Mouse (Mus musculus): ENCODE measurements around the gene Dand5. TPM values are rescaled to one million over a fixed set of nuclear protein-coding genes. Genes with fewer than 3 reads are reported as not detected.
A peak's percentile ranks its signal among the peaks of the same experiment; 100 is the strongest.

The Dand5 gene
- polyA plus RNA-seq, 1 experiment from 2014 or later: 2.5 TPM

GRCm38 (mm10) chr8:84770100-84770953, 52.3 kb downstream of the Dand5 start:
- Histone ChIP-seq H3K27me3 (ENCODE audit: insufficient read depth, low read length) (peaks cover 35% of the 10 kb centered on the region), H3K9ac (replicated peaks) (no peak overlapping the region), H3K4me1 (ENCODE audit: insufficient read depth) (peaks cover 9% of the 10 kb centered on the region), H3K9me3 (ENCODE audit: low read length) (no peaks in the 10 kb centered on the region), H3K36me3 (replicated peaks; ENCODE audit: insufficient read depth, low read length) (no peaks in the 10 kb centered on the region), H3K27ac (ENCODE audit: low read depth) (no peak overlapping the region), H3K4me3 (ENCODE audit: low read depth, low read length) (no peak overlapping the region), H3K4me2 (ENCODE audit: low read depth, low read length) (no peak overlapping the region)
- DNase-seq: peak; percentile 51
- TF ChIP-seq EP300 (IDR thresholded peaks at IDR 0.05; ENCODE audit: low read depth) (no peak), CTCF (IDR thresholded peaks at IDR 0.05; ENCODE audit: low read depth) (no peak)
- 55% methylated on average over 12 of the region's 12 CpGs for WGBS (ENCODE audit: insufficient replicate concordance)
- ATAC-seq: peak; percentile 86

- WGBS (ENCODE audit: insufficient replicate concordance): 94% methylated on average over 8 of the region's 8 CpGs
- no peak overlapping the region for H3K9ac ChIP-seq (replicated peaks)
- no peaks in the 10 kb centered on the region for H3K9me3 ChIP-seq (ENCODE audit: low read length)
- no peak overlapping the region for H3K27ac ChIP-seq (ENCODE audit: low read depth)
- H3K4me2 ChIP-seq (ENCODE audit: low read depth, low read length): no peak overlapping the region
- DNase-seq: no peak
- H3K27me3 ChIP-seq (ENCODE audit: insufficient read depth, low read length): peaks cover 27% of the 10 kb centered on the region
- no peak for TF ChIP-seq CTCF (IDR thresholded peaks at IDR 0.05; ENCODE audit: low read depth)
- TF ChIP-seq EP300 (IDR thresholded peaks at IDR 0.05; ENCODE audit: low read depth): no peak
- H3K36me3 ChIP-seq (replicated peaks; ENCODE audit: insufficient read depth, low read length): no peaks in the 10 kb centered on the region
- ATAC-seq: no peak
- H3K4me3 ChIP-seq (ENCODE audit: low read depth, low read length): no peak overlapping the region
- H3K4me1 ChIP-seq (ENCODE audit: insufficient read depth): peaks cover 7% of the 10 kb centered on the region
Measured at GRCm38 (mm10) chr8:84769324-84769723, 53.3 kb downstream of the Dand5 start.

GRCm38 (mm10) chr8:84768343-84769095, 54.1 kb downstream of the Dand5 start:
- no peak for TF ChIP-seq EP300 (IDR thresholded peaks at IDR 0.05; ENCODE audit: low read depth)
- TF ChIP-seq CTCF (IDR thresholded peaks at IDR 0.05; ENCODE audit: low read depth): no peak
- H3K27me3 ChIP-seq (ENCODE audit: insufficient read depth, low read length): peaks cover 19% of the 10 kb centered on the region

GRCm38 (mm10) chr8:84767221-84767620, 55.4 kb downstream of the Dand5 start:
- no peak for ATAC-seq
- 81% methylated on average over 10 of the region's 10 CpGs for WGBS (ENCODE audit: insufficient replicate concordance)
- H3K4me3 ChIP-seq (ENCODE audit: low read depth, low read length): no peak overlapping the region
- H3K9ac ChIP-seq (replicated peaks): no peak overlapping the region
- H3K9me3 ChIP-seq (ENCODE audit: low read length): no peaks in the 10 kb centered on the region
- peaks cover 2% of the 10 kb centered on the region for H3K4me1 ChIP-seq (ENCODE audit: insufficient read depth)
- no peak overlapping the region for H3K4me2 ChIP-seq (ENCODE audit: low read depth, low read length)
- H3K27ac ChIP-seq (ENCODE audit: low read depth): no peak overlapping the region
- peaks cover 13% of the 10 kb centered on the region for H3K27me3 ChIP-seq (ENCODE audit: insufficient read depth, low read length)
- H3K36me3 ChIP-seq (replicated peaks; ENCODE audit: insufficient read depth, low read length): no peaks in the 10 kb centered on the region
- no peak for DNase-seq
- TF ChIP-seq CTCF (IDR thresholded peaks at IDR 0.05; ENCODE audit: low read depth) (no peak), EP300 (IDR thresholded peaks at IDR 0.05; ENCODE audit: low read depth) (no peak)

More at GRCm38 (mm10) chr8:84768343-84769095, 54.1 kb downstream of the Dand5 start:
- H3K4me1 ChIP-seq (ENCODE audit: insufficient read depth): peaks cover 5% of the 10 kb centered on the region
- H3K9me3 ChIP-seq (ENCODE audit: low read length): no peaks in the 10 kb centered on the region
- DNase-seq: no peak
- no peak overlapping the region for H3K4me2 ChIP-seq (ENCODE audit: low read depth, low read length)
- H3K27ac ChIP-seq (ENCODE audit: low read depth): no peak overlapping the region
- no peak overlapping the region for H3K9ac ChIP-seq (replicated peaks)
- H3K36me3 ChIP-seq (replicated peaks; ENCODE audit: insufficient read depth, low read length): no peaks in the 10 kb centered on the region
- ATAC-seq: no peak
- WGBS (ENCODE audit: insufficient replicate concordance): 83% methylated on average over 14 of the region's 14 CpGs
- H3K4me3 ChIP-seq (ENCODE audit: low read depth, low read length): no peak overlapping the region

- Histone ChIP-seq H3K27ac (ENCODE audit: low read depth) (no peak overlapping the region), H3K9me3 (ENCODE audit: low read length) (no peaks in the 10 kb centered on the region), H3K4me1 (ENCODE audit: insufficient read depth) (peaks cover 2% of the 10 kb centered on the region), H3K9ac (replicated peaks) (no peak overlapping the region), H3K4me2 (ENCODE audit: low read depth, low read length) (no peak overlapping the region), H3K27me3 (ENCODE audit: insufficient read depth, low read length) (0 out of 2 replicates have a peak, but pooled peaks cover 6% of the 10 kb centered on the region), H3K4me3 (ENCODE audit: low read depth, low read length) (no peak overlapping the region), H3K36me3 (replicated peaks; ENCODE audit: insufficient read depth, low read length) (no peaks in the 10 kb centered on the region)
- TF ChIP-seq CTCF (IDR thresholded peaks at IDR 0.05; ENCODE audit: low read depth): no peak
- TF ChIP-seq EP300 (IDR thresholded peaks at IDR 0.05; ENCODE audit: low read depth): no peak
- ATAC-seq: no peak
- 79% methylated on average over 9 of the region's 9 CpGs for WGBS (ENCODE audit: insufficient replicate concordance)
- DNase-seq: no peak
Measured at GRCm38 (mm10) chr8:84766422-84766821, 56.2 kb downstream of the Dand5 start.

GRCm38 (mm10) chr8:84765629-84766028, 57.0 kb downstream of the Dand5 start:
- no peak overlapping the region for H3K4me3 ChIP-seq (ENCODE audit: low read depth, low read length)
- H3K9me3 ChIP-seq (ENCODE audit: low read length): no peaks in the 10 kb centered on the region
- TF ChIP-seq CTCF (IDR thresholded peaks at IDR 0.05; ENCODE audit: low read depth) (no peak), EP300 (IDR thresholded peaks at IDR 0.05; ENCODE audit: low read depth) (no peak)
- H3K4me1 ChIP-seq (ENCODE audit: insufficient read depth): no peaks in the 10 kb centered on the region; the same call in none of the 2 replicates
- DNase-seq: no peak
- no peak overlapping the region for H3K27ac ChIP-seq (ENCODE audit: low read depth)
- no peak for ATAC-seq
- H3K9ac ChIP-seq (replicated peaks): no peak overlapping the region
- no peak overlapping the region for H3K4me2 ChIP-seq (ENCODE audit: low read depth, low read length)
- 0 out of 2 replicates have a peak, but pooled peaks cover 2% of the 10 kb centered on the region for H3K27me3 ChIP-seq (ENCODE audit: insufficient read depth, low read length)
- H3K36me3 ChIP-seq (replicated peaks; ENCODE audit: insufficient read depth, low read length): no peaks in the 10 kb centered on the region
- WGBS (ENCODE audit: insufficient replicate concordance): 72% methylated on average over 10 of the region's 10 CpGs

Small RNA genes within 50 kb of the gene (microRNA-seq; reads per million reads assigned to microRNA genes)
- gene Mir7069: 2.0 reads per million

Other genes starting within 250 kb of the Dand5 start
- 32.3 and 32.9 TPM in 2 replicates for gene Ier2, start 160.0 kb downstream of the Dand5 start, polyA plus RNA-seq (2015; fragmentation: Nextera tagmentation; extraction: Ambion mirVana)
- gene Trmt1, start 136.5 kb downstream of the Dand5 start, polyA plus RNA-seq (2015; fragmentation: Nextera tagmentation; extraction: Ambion mirVana): 21.3 TPM in 2 replicates
- gene Nacc1, start 135.0 kb downstream of the Dand5 start, polyA plus RNA-seq (2015; fragmentation: Nextera tagmentation; extraction: Ambion mirVana): 3.3 and 3.6 TPM in 2 replicates
- 24.6 and 25.7 TPM in 2 replicates for gene Lyl1, start 121.4 kb downstream of the Dand5 start, polyA plus RNA-seq (2015; fragmentation: Nextera tagmentation; extraction: Ambion mirVana)
- 4.8 and 6.3 TPM in 2 replicates for gene G430095P16Rik, start 99.8 kb downstream of the Dand5 start, polyA plus RNA-seq (2015; fragmentation: Nextera tagmentation; extraction: Ambion mirVana)
- 4.7 and 5.4 TPM in 2 replicates for gene Nfix, start 22.5 kb downstream of the Dand5 start, polyA plus RNA-seq (2015; fragmentation: Nextera tagmentation; extraction: Ambion mirVana)
- 31.9 and 34.9 TPM in 2 replicates for gene Gadd45gip1, start 8.7 kb upstream of the Dand5 start, polyA plus RNA-seq (2015; fragmentation: Nextera tagmentation; extraction: Ambion mirVana)
- gene Rad23a, start 17.8 kb upstream of the Dand5 start, polyA plus RNA-seq (2015; fragmentation: Nextera tagmentation; extraction: Ambion mirVana): 154 and 164 TPM in 2 replicates
- gene Calr, start 24.1 kb upstream of the Dand5 start, polyA plus RNA-seq (2015; fragmentation: Nextera tagmentation; extraction: Ambion mirVana): 331 and 375 TPM in 2 replicates
- 30.3 and 33.6 TPM in 2 replicates for gene Farsa, start 34.2 kb upstream of the Dand5 start, polyA plus RNA-seq (2015; fragmentation: Nextera tagmentation; extraction: Ambion mirVana)
- gene Syce2, start 49.3 kb upstream of the Dand5 start, polyA plus RNA-seq (2015; fragmentation: Nextera tagmentation; extraction: Ambion mirVana): 30.6 and 31.2 TPM in 2 replicates
- gene Gcdh, start 71.1 kb upstream of the Dand5 start, polyA plus RNA-seq (2015; fragmentation: Nextera tagmentation; extraction: Ambion mirVana): 139 and 141 TPM in 2 replicates
- gene Klf1, start 79.1 kb upstream of the Dand5 start, polyA plus RNA-seq (2015; fragmentation: Nextera tagmentation; extraction: Ambion mirVana): 133 and 149 TPM in 2 replicates
- gene Dnase2a, start 85.7 kb upstream of the Dand5 start, polyA plus RNA-seq (2015; fragmentation: Nextera tagmentation; extraction: Ambion mirVana): 15.4 and 16.0 TPM in 2 replicates
- 0.07 TPM in 1 of 2 replicates, not detected in the other for gene Mast1, start 114.5 kb upstream of the Dand5 start, polyA plus RNA-seq (2015; fragmentation: Nextera tagmentation; extraction: Ambion mirVana)
- 0.09 TPM in 1 of 2 replicates, not detected in the other for gene Rtbdn, start 124.2 kb upstream of the Dand5 start, polyA plus RNA-seq (2015; fragmentation: Nextera tagmentation; extraction: Ambion mirVana)
- gene Gm49661, start 146.6 kb upstream of the Dand5 start, polyA plus RNA-seq (2015; fragmentation: Nextera tagmentation; extraction: Ambion mirVana): 0.89 TPM in 1 of 2 replicates, not detected in the other
- 780 and 831 TPM in 2 replicates for gene Prdx2, start 146.8 kb upstream of the Dand5 start, polyA plus RNA-seq (2015; fragmentation: Nextera tagmentation; extraction: Ambion mirVana)
- 67.1 and 70.8 TPM in 2 replicates for gene Rnaseh2a, start 146.9 kb upstream of the Dand5 start, polyA plus RNA-seq (2015; fragmentation: Nextera tagmentation; extraction: Ambion mirVana)
- 14.2 and 21.9 TPM in 2 replicates for gene Junb, start 155.9 kb upstream of the Dand5 start, polyA plus RNA-seq (2015; fragmentation: Nextera tagmentation; extraction: Ambion mirVana)
- gene Hook2, start 167.8 kb upstream of the Dand5 start, polyA plus RNA-seq (2015; fragmentation: Nextera tagmentation; extraction: Ambion mirVana): 12.0 and 12.2 TPM in 2 replicates
- not detected in 2 replicates for gene Best2, start 191.7 kb upstream of the Dand5 start, polyA plus RNA-seq (2015; fragmentation: Nextera tagmentation; extraction: Ambion mirVana)
- 33.2 and 34.4 TPM in 2 replicates for gene Asna1, start 202.5 kb upstream of the Dand5 start, polyA plus RNA-seq (2015; fragmentation: Nextera tagmentation; extraction: Ambion mirVana)
- gene Trir, start 204.0 kb upstream of the Dand5 start, polyA plus RNA-seq (2015; fragmentation: Nextera tagmentation; extraction: Ambion mirVana): 63.0 and 73.6 TPM in 2 replicates
- gene Tnpo2, start 214.1 kb upstream of the Dand5 start, polyA plus RNA-seq (2015; fragmentation: Nextera tagmentation; extraction: Ambion mirVana): 7.6 and 8.2 TPM in 2 replicates
- 14.4 and 14.9 TPM in 2 replicates for gene Fbxw9, start 237.2 kb upstream of the Dand5 start, polyA plus RNA-seq (2015; fragmentation: Nextera tagmentation; extraction: Ambion mirVana)
- gene Gm5741, start 245.2 kb upstream of the Dand5 start, polyA plus RNA-seq (2015; fragmentation: Nextera tagmentation; extraction: Ambion mirVana): not detected in 2 replicates
- gene Dhps, start 248.9 kb upstream of the Dand5 start, polyA plus RNA-seq (2015; fragmentation: Nextera tagmentation; extraction: Ambion mirVana): 24.8 and 27.7 TPM in 2 replicates